Mouse (Mus musculus) cerebellum, postnatal 10 days (tissue): ENCODE results near the gene Lce1k.
"Not testable (repeated sequence)": the region's sequence is repeated elsewhere in the genome, so short reads cannot be mapped to it uniquely, and the experiment has no call there.

ENCODE experiments used
- DNase-seq, 2 experiments: peaks; one replicate each; pipeline ENCODE4 v3.0.0; 2021; ENCODE audit warnings: mixed read lengths in 2 of 2

The Lce1k gene

GRCm38 (mm10) chr3:92807791-92808190 lies at the start of gene Lce1k:
Lce1k (minus strand) TSS chr3:92807891.
- no peak for DNase-seq

- DNase-seq: no peak
These were observed 43.5 kb upstream of the Lce1k start, which contains the start of gene Lce1l for GRCm38 (mm10) chr3:92851186-92851585. Lce1l (minus strand) TSS chr3:92851286.

- no peak for DNase-seq
These were observed 19.4 kb upstream of the Lce1k start, which contains the start of gene Kprp for GRCm38 (mm10) chr3:92827108-92827507. Kprp (minus strand) TSS chr3:92827247.

GRCm38 (mm10) chr3:92825808-92826207 lies 18.1 kb upstream of the Lce1k start:
- no peak for DNase-seq

- not testable (repeated sequence) for DNase-seq
These were observed 8.3 kb upstream of the Lce1k start for GRCm38 (mm10) chr3:92816036-92816435.

- DNase-seq: no peak
These were observed 7.9 kb upstream of the Lce1k start for GRCm38 (mm10) chr3:92815581-92815980.

- DNase-seq: no peak
These were observed 17.3 kb downstream of the Lce1k start, which contains the start of gene Lce1j for GRCm38 (mm10) chr3:92790414-92790813. Lce1j (minus strand) TSS chr3:92790514.

- DNase-seq: no peak
These were observed 28.9 kb downstream of the Lce1k start, which contains the start of gene Lce1i for GRCm38 (mm10) chr3:92778799-92779198. Lce1i (minus strand) TSS chr3:92778899.

GRCm38 (mm10) chr3:92771573-92771972 lies 36.1 kb downstream of the Lce1k start:
- peak in 1 of 2 experiments; percentile 6 for DNase-seq

GRCm38 (mm10) chr3:92764965-92765364 lies 42.7 kb downstream of the Lce1k start, which contains the start of gene Lce1h:
Lce1h (minus strand) TSS chr3:92765065.
- no peak for DNase-seq
